Mouse (Mus musculus): ENCODE data around the gene Exog.

The Exog gene

DNA sequence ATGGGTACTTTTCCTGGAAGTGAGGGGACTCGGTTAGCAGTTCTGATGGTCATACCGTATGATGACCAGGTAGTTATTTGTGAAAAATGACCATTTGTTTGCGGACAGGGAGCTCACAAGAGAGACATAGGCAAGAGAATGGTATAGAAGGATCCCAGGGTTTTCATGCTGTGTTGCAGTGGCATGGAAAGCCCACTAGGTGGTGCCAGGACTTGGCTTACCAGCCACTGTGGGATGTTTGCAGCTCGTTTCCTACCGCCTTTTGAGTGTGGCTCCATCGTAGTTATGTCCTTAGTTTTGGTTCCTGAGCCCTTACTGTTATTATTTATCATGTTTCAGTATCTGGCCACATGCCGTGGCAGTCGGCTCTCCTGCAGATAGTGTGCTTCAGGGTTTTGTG is 15.7 kb downstream of the Exog start:
- peak; percentile 30 for DNase-seq (ENCODE audit: low spot score)

DNA sequence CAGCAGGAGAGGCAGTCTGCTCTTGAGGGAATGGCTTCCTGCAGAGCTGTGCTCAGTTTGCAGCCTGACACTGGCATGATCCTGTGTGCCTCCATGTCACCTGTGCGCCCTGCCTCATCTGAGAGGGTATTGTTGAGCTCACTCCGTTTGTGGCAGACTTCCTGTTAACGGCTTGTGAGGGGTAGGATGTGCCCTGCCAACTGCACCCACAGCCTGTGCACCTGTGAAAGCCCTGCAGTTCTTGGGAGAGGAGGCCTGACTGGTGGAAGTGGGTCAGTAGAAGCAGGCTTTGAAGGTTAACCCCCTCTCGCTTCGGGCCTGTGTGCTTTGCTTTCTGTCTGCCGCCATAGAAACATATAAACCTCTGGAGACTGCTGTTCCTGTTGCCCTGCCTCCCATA is 20.3 kb downstream of the Exog start:
- no peak for DNase-seq (ENCODE audit: low spot score)

DNA sequence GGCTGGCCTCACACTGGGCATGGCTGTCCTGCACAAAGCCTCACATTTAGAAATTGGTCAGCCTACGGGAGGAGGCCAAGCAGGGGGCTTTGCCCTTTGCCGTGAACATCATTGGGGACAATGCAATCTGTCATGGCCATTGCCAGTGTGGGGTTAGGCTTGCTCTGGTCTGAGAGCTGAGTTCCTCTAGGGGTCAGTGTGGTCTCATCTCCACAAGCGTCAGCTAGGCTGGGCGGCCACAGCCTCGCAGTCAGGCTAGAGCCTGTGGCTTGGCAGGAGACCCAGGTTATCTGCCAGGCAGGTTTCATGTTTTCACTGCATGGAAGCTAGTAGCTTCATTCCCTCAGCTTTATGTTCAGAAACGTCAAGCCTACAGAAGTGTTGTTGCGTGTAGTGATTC is 20.9 kb downstream of the Exog start:
- no peak for DNase-seq (ENCODE audit: low spot score)

DNA sequence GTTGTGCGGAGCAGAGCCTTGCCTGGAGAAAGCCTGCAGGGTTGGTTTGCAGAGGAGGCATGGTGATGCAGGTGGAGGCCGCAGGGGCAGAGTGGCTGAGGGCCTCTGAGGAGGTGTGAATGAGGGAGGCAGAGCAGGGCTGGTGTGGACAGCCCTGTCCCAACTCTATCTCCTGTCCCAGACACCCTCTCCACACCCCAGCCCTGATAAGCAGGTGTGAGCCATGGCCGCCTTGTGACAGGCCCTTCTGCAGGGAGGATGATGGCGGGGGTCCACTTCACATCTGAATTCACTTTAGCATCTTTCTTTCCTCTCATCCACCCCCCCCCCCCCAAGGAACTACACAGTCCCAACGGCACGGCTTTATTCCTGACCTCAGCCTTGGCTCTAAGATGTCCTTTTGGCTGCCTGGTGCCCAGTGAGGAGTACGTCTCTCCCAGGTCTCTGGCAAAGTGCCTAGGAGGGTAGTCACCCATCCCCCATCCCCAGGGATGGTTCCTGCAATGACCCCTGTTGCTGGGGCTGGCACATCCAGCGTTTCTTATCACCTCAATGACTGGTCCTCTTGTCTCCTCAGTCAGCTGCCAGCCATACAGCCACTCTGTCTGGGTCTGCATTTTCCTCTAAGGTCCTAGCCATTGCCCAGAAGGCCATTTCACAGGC is 25.1 kb downstream of the Exog start:
- no peak for DNase-seq (ENCODE audit: low spot score)

DNA sequence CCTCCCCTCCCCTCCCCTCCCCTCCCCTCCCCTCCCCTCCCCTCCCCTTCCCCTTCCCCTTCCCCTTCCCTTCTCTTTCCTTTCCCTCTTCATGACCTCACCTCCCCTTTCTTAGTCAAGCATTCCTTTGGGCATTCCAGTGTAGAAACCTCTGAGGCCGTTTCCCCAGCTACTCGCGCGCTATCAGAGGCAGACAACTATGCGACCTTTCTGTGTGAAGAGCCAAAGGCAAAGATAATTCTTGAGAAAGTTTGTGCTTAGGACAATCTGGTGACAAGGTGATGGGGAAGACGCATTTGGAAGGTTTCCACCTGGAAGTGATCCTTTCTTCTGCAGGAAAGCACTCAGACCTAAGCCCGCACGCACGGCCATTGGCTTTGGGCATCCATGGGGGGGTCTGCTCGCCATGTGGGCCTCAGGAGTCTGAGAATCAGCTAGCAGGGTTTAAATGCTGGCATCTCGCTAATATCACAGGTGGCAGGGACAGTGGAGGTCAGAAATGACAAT is 27.7 kb downstream of the Exog start:
- DNase-seq (ENCODE audit: low spot score) = no peak

- DNase-seq (ENCODE audit: low spot score) = no peak
These were observed 28.3 kb downstream of the Exog start for GRCm38 (mm10) chr9:119473011-119473410.

GRCm38 (mm10) chr9:119473608-119474164 is 28.9 kb downstream of the Exog start:
- no peak for DNase-seq (ENCODE audit: low spot score)

DNA sequence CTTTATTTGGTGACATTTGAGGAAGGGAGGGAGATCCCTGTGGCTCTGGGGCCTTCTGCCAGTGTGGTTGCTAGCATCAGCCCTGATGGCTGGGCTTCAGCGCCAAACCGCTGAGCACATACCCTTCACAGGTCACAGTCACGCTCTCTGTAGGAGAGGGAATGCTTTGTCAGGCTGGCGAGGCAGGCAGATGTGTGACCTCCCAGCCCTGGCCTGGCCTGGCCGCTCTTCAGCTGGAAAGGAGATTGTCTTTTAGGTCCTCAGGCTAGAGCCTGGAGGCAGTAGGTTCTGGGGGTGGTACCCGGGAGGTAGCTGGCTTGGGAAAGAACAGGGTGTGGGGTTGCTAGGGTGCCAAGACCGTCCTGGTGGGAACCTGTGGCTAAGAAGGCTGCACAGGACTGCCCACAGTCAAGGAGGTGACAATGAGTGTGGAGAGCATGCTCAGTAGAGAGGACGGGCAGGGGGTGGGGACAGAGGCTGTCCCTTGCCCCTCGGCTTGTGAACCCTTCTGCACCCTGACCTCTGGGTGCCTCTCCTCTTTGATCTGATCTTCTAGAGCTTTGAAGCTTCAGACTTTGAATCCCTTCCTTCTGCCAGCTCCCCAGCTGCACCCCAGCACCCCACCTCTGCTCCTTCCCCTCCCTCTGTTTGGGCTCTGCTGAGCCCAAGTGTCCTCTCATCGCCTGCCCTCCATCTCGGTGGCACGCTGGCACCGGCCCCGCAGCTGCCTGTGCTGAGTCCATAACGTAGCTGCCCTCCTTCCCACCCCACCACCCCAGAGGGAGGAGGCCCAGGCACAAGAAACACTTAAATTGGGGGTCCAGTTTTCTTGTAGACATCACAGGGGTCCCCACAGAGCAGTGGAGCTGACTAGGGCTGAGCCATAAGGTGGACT is 30.2 kb downstream of the Exog start:
- no peak for DNase-seq (ENCODE audit: low spot score)

- DNase-seq (ENCODE audit: low spot score) = no peak
These were observed 33.0 kb downstream of the Exog start for GRCm38 (mm10) chr9:119477754-119478153.

DNA sequence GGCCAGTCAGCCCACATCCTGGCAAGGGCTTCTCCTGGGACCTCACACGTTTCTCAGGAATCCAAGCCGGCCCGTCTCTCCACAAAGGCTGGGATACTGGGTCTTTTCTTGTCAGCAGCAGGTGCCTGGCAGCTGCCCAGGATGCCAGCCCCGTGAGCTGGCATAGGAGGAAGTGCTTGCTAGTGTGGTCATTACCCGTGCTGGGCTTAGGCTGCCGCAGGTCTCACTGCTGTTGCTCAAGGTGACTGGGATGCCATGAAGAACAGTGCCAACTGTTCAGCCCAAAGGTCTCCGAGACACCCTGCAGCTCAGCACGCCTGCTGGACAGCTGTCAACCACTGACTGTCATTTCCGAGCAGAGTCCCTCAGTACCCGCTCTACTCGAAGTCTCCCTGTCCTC is 33.6 kb downstream of the Exog start:
- no peak for DNase-seq (ENCODE audit: low spot score)

- DNase-seq (ENCODE audit: low spot score) = no peak
These were observed 34.6 kb downstream of the Exog start for GRCm38 (mm10) chr9:119479297-119479696.

GRCm38 (mm10) chr9:119481612-119482011 is 36.9 kb downstream of the Exog start:
- no peak for DNase-seq (ENCODE audit: low spot score)

- DNase-seq (ENCODE audit: low spot score) = no peak
These were observed 39.0 kb downstream of the Exog start for GRCm38 (mm10) chr9:119483554-119484353.

- DNase-seq (ENCODE audit: low spot score) = no peak
These were observed 39.7 kb downstream of the Exog start for GRCm38 (mm10) chr9:119484420-119484819.

DNA sequence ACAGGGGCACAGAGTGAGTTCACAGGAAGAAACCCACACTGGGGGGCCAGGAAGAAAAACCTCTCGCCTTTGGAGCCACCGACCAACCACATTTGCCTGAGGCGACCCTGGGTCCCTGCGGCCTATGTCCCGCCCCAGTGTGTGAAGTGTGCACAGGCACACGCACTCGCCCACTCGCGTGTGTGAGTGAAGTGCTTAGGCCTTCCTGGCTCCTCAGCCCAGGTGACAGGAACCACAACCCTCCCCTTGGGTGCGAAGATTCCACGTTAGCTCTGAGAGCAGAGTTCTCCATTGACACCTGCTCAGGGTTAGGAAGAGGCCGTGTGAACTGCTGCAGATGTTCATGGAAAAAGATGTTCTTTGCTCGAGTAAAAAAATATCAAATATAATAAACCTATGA is 40.1 kb downstream of the Exog start:
- no peak for DNase-seq (ENCODE audit: low spot score)

DNA sequence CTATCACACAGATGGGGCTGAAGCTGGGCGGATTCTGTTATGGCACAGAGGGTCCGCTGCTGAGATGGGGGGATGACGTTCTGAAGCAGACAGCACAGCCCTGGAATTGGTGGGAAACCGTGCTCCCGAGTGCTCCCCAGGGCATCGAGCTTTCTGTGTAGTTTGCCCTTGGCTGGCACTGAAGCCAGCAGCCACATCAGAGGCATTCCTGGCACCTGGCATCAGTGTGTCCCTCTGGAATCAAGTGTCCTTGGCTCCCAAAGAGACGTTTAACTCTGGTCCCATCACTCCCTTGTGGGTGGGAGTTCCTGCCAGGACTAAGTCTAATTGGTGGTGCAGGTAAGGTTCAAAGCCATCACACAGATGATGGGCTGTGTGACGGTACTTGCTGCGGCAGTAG is 51.6 kb downstream of the Exog start:
- no peak for DNase-seq (ENCODE audit: low spot score)

- DNase-seq (ENCODE audit: low spot score) = no peak
These were observed 52.2 kb downstream of the Exog start for GRCm38 (mm10) chr9:119496960-119497359.

DNA sequence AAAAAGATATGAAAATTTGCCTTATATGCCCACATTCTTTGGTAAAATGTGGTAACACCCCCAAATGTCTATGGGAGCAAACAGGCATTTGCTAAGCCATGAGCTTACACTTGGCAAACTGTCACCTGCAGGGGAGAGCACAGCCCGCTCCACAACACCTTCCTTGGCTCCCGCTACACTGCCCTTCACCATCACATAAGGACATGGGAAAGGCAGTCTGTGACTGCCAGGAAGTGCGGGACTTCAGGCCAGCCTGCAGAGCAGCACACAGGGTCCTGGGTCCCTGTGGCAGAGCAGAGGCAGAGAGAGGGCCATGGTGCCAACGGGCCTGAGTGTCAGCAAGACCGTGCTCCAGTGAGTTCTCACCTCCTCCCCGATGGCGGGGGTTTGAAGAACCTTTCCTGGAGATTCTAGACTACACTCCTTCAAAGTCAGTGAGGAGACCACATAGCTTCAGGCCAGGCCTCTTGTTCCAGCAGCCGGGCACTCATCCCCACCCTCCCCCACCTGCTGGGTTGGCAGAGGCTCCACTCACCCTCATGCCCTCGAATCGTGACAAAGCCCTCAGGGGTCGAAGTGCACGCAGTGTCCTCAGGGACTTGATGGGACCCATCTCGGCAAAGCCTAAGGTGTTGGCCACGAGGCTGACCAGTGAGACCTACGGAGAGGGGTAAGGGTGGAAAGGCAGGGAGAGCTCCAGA is 53.0 kb downstream of the Exog start:
- no peak for DNase-seq (ENCODE audit: low spot score)

- no peak for DNase-seq (ENCODE audit: low spot score)
These were observed 53.5 kb downstream of the Exog start for GRCm38 (mm10) chr9:119498247-119498607.

- no peak for DNase-seq (ENCODE audit: low spot score)
These were observed 54.1 kb downstream of the Exog start for GRCm38 (mm10) chr9:119498885-119499284.

GRCm38 (mm10) chr9:119503613-119504012 is 58.9 kb downstream of the Exog start:
- no peak for DNase-seq (ENCODE audit: low spot score)

All from urinary bladder, postnatal 25 days (tissue).